ENCODE assay signal across 11 mouse cellular contexts in genomic region chr16:36622320-36622719, GRCm38 (mm10). TPM values are rescaled to one million over a fixed set of nuclear protein-coding genes. Genes with fewer than 3 reads are reported as not detected.
DNase-seq lines count a peak whose midpoint lies in the region; ATAC-seq and TF ChIP-seq lines count a peak whose summit lies in the region.
"Had no signal": no experiment of that assay in that cellular context is flagged by ENCODE, and none has a peak within 500 bp of the region (broad histone marks: within the 10 kb centered on the region; RNA-seq: fewer than 3 reads in every experiment).

No protein-coding gene starts in this region.

- no peaks in the 10 kb centered on the region for H3K27me3 ChIP-seq in forebrain, postnatal 0 days (ENCODE audit: insufficient read depth, low read length)
- no peaks in the 10 kb centered on the region for H3K27me3 ChIP-seq in forebrain, embryonic 14.5 days (replicated peaks; ENCODE audit: control insufficient read depth, insufficient read depth, low read length)
- H3K27me3 ChIP-seq: midbrain, embryonic 12.5 days had no signal

- H3K27ac ChIP-seq in forebrain, postnatal 0 days (ENCODE audit: low read depth, low read length) = no peak overlapping the region
- H3K27ac ChIP-seq in forebrain, embryonic 14.5 days (ENCODE audit: low read depth, low read length) = no peak overlapping the region
- H3K27ac ChIP-seq: midbrain, embryonic 12.5 days had no signal

- no peaks in the 10 kb centered on the region for H3K4me1 ChIP-seq in forebrain, postnatal 0 days (ENCODE audit: insufficient read depth)
- no peaks in the 10 kb centered on the region for H3K4me1 ChIP-seq in forebrain, embryonic 14.5 days (ENCODE audit: control insufficient read depth, insufficient read depth, low read length)
- H3K4me1 ChIP-seq: midbrain, embryonic 12.5 days had no signal

- no peaks in the 10 kb centered on the region for H3K36me3 ChIP-seq in forebrain, postnatal 0 days (ENCODE audit: insufficient read depth)
- H3K36me3 ChIP-seq in forebrain, embryonic 14.5 days (ENCODE audit: control insufficient read depth, insufficient read depth, low read length) = no peaks in the 10 kb centered on the region
- H3K36me3 ChIP-seq: midbrain, embryonic 12.5 days had no signal

- peak; percentile 43 for TF ChIP-seq CTCF in forebrain, postnatal 0 days (IDR thresholded peaks at IDR 0.05; ENCODE audit: low read depth)
- TF ChIP-seq CTCF in brain, embryonic 14.5 days (IDR thresholded peaks at IDR 0.05; ENCODE audit: borderline replicate concordance, extremely low read depth, insufficient read depth, insufficient read length) = no peak

- no peak for TF ChIP-seq POLR2A in brain, embryonic 14.5 days (IDR thresholded peaks at IDR 0.05; ENCODE audit: borderline replicate concordance, extremely low read depth, insufficient read depth, insufficient read length, poor library complexity, severe bottlenecking)

- 93% methylated on average over 3 of the region's 3 CpGs for WGBS in forebrain, postnatal 0 days
- 90% methylated on average over 3 of the region's 3 CpGs for whole genome bisulfite sequencing in forebrain, embryonic 14.5 days

- H3K9me3 ChIP-seq in forebrain, postnatal 0 days (ENCODE audit: low read length) = no peaks in the 10 kb centered on the region
- H3K9me3 ChIP-seq in forebrain, embryonic 14.5 days (replicated peaks; ENCODE audit: control insufficient read depth, low read length) = no peaks in the 10 kb centered on the region
- H3K9me3 ChIP-seq: midbrain, embryonic 12.5 days had no signal

- no peak overlapping the region for H3K4me3 ChIP-seq in forebrain, postnatal 0 days (ENCODE audit: low read depth, low read length)
- no peak overlapping the region for H3K4me3 ChIP-seq in forebrain, embryonic 14.5 days (ENCODE audit: low read depth, low read length)
- H3K4me3 ChIP-seq: erythroblast, embryonic 14.5 days; midbrain, embryonic 12.5 days had no signal

- no peak overlapping the region for H3K4me2 ChIP-seq in forebrain, postnatal 0 days (ENCODE audit: low read depth)
- no peak overlapping the region for H3K4me2 ChIP-seq in forebrain, embryonic 14.5 days (ENCODE audit: low read length)
- H3K4me2 ChIP-seq: midbrain, embryonic 12.5 days had no signal

- no peak for ATAC-seq in forebrain, postnatal 0 days
- ATAC-seq in forebrain, embryonic 14.5 days = no peak

- no peak for DNase-seq in forebrain, postnatal 0 days
- DNase-seq in forebrain, embryonic 14.5 days (ENCODE audit: low spot score) = no peak
- DNase-seq in kidney, adult 8-10 months = peak; percentile 26 to 28
- DNase-seq in kidney, adult 11 months = no peak
- peak; percentile 10 for DNase-seq in 3T3-L1 (ENCODE audit: low read depth, low spot score)
- peak; percentile 1 for DNase-seq in brain, embryonic 14.5 days (ENCODE audit: low read depth)
- no peak for DNase-seq in cerebellum, adult 9-11 months
- DNase-seq in cerebellum, postnatal 25 days = no peak
- DNase-seq: gastrocnemius, postnatal 10 days had no signal

- no peak overlapping the region for H3K9ac ChIP-seq in forebrain, postnatal 0 days
- no peak overlapping the region for H3K9ac ChIP-seq in forebrain, embryonic 14.5 days (ENCODE audit: low read length)
- H3K9ac ChIP-seq: midbrain, embryonic 12.5 days had no signal

RNA-seq across cellular contexts. Expression of gene Cd86, which starts 43.6 kb away (rescaled TPM):
- total RNA-seq in forebrain, postnatal 0 days (2014; rRNA removed) = 1.6 and 1.7 TPM in 2 replicates
- polyA plus RNA-seq in forebrain, postnatal 0 days (2015; fragmentation: Nextera tagmentation; extraction: Ambion mirVana) = 2.0 and 2.1 TPM in 2 replicates
- 1.7 and 2.0 TPM in 2 replicates for polyA plus RNA-seq in forebrain, embryonic 14.5 days (2014; fragmentation: Nextera tagmentation; extraction: Ambion mirVana)
- polyA plus RNA-seq in brain, embryonic 14.5 days (2012; rRNA removed) = 0.83 and 1.1 TPM in 2 replicates
- polyA plus RNA-seq: erythroblast, embryonic 14.5 days had no signal

Comparison
In these comparisons a context has a peak if more than half of its experiments do, and no peak if none do; other contexts are left out.
1. DNase-seq: peak in kidney, adult 8-10 months (2 of 2), 3T3-L1 (single experiment) and brain, embryonic 14.5 days (single experiment); none in forebrain, postnatal 0 days (single experiment), forebrain, embryonic 14.5 days (single experiment), kidney, adult 11 months (single experiment), cerebellum, adult 9-11 months (single experiment) and cerebellum, postnatal 25 days (0 of 2).